Mouse (Mus musculus) heart, adult 2 months (tissue): ENCODE data around the gene Rsbn1l.

Source experiments
- CTCF ChIP-seq: fragments of 200-600 bp; IDR thresholded peaks from 2 replicates; pipeline ENCODE4 v1.8.1; 2022; ENCODE audit warnings: antibody characterized with exemption, mild to moderate bottlenecking, moderate library complexity
- EP300 ChIP-seq: fragments of 200-500 bp; IDR thresholded peaks from 2 replicates; pipeline ENCODE4 v1.6.1; 2011; ENCODE audit warnings: low read depth, low read length, control low read depth; ENCODE audit not compliant: insufficient read depth
- POLR2A ChIP-seq: fragments of 200-500 bp; IDR thresholded peaks from 2 replicates; pipeline ENCODE4 v1.6.1; 2011; ENCODE audit warnings: mild to moderate bottlenecking, low read depth, low read length, control low read depth; ENCODE audit not compliant: insufficient read depth

- TF ChIP-seq EP300 = no peak
- no peak for TF ChIP-seq CTCF
- no peak for TF ChIP-seq POLR2A
Observed at GRCm38 (mm10) chr5:20932585-20932984, 23.6 kb downstream of the Rsbn1l start.
